Mouse (Mus musculus): ENCODE results near the gene A930033H14Rik. TPM values are rescaled to one million over a fixed set of nuclear protein-coding genes. Genes with fewer than 3 reads are reported as not detected.

Gene A930033H14Rik
- polyA plus RNA-seq (2012; ENCODE audit: low replicate concordance): 0.18 and 0.44 TPM in 2 replicates

GRCm38 (mm10) chr10:69212542-69213440 is at the start of gene A930033H14Rik:
Gene A930033H14Rik (minus strand): TSS chr10:69213098.

Other genes with a start within 250 kb of the A930033H14Rik start
- 2.2 and 2.5 TPM in 2 replicates for gene Rhobtb1, start 61.7 kb downstream of the A930033H14Rik start, polyA plus RNA-seq (2012; ENCODE audit: low replicate concordance)
- 4.5 and 35.9 TPM in 2 replicates for gene Cdk1, start 139.8 kb upstream of the A930033H14Rik start, polyA plus RNA-seq (2012; ENCODE audit: low replicate concordance)
- 0.14 and 0.57 TPM in 2 replicates for gene Ank3, start 185.7 kb upstream of the A930033H14Rik start, polyA plus RNA-seq (2012; ENCODE audit: low replicate concordance)